Mouse (Mus musculus) heart, embryonic 10.5 days (tissue): ENCODE results near the gene Olr1. TPM values are rescaled to one million over a fixed set of nuclear protein-coding genes. Genes with fewer than 3 reads are reported as not detected.
"Not testable (repeated sequence)": the region's sequence is repeated elsewhere in the genome, so short reads cannot be mapped to it uniquely, and the experiment has no call there.

ENCODE experiments used
- DNase-seq: peaks from one replicate; pipeline ENCODE4 v3.0.0-alpha.2; 2017; ENCODE audit warnings: low spot score
- H3K27ac ChIP-seq: fragments of 300-500 bp; sonication (generic); 2 replicates; pipeline ENCODE4 v1.5.1; 2016; ENCODE audit warnings: mild to moderate bottlenecking
- H3K27me3 ChIP-seq: fragments of 300-500 bp; sonication (generic); 2 replicates; pipeline ENCODE4 v1.6.1; 2016; ENCODE audit warnings: mild to moderate bottlenecking; ENCODE audit not compliant: poor library complexity, insufficient read depth, severe bottlenecking
- H3K36me3 ChIP-seq: fragments of 300-500 bp; sonication (generic); 2 replicates; pipeline ENCODE4 v1.6.1; 2016; ENCODE audit warnings: mild to moderate bottlenecking, moderate library complexity
- H3K4me1 ChIP-seq: fragments of 300-500 bp; sonication (generic); 2 replicates; pipeline ENCODE4 v1.6.1; 2016; ENCODE audit warnings: mild to moderate bottlenecking
- H3K4me3 ChIP-seq: fragments of 300-500 bp; sonication (generic); 2 replicates; pipeline ENCODE4 v1.5.1; 2016; ENCODE audit warnings: mild to moderate bottlenecking, moderate library complexity
- H3K9me3 ChIP-seq: fragments of 300-500 bp; sonication (generic); 2 replicates; pipeline ENCODE4 v1.6.1; 2016; ENCODE audit warnings: mild to moderate bottlenecking, moderate library complexity
- WGBS: fragments of 180-500 bp; shearing (Covaris S2); methylation state at CpG from one replicate; pipeline ENCODE4 v1.1.7; 2016; 5-methylcytosine and 5-hydroxymethylcytosine counted together
- polyA plus RNA-seq: library from polyadenylated mRNA; unstranded; fragments of >200 nt; fragmentation: Nextera tagmentation; extraction: Ambion mirVana; gene quantifications from 2 replicates; pipeline ENCODE4 v1.2.1, GENCODE M21; 2016

Gene Olr1
- polyA plus RNA-seq, 1 experiment from 2014 or later, result 0.28 TPM

GRCm38 (mm10) chr6:129499516-129499915, 7.4 kb downstream of the Olr1 start:
- DNase-seq, H3K36me3 ChIP-seq, H3K27ac ChIP-seq, H3K4me1 ChIP-seq, H3K4me3 ChIP-seq, H3K9me3 ChIP-seq, H3K27me3 ChIP-seq: not testable (repeated sequence)
- 79% methylated on average over 1 of the region's 1 CpGs for whole genome bisulfite sequencing

- H3K27me3 ChIP-seq, result no peaks in the 10 kb centered on the region
- 87% methylated on average over 3 of the region's 3 CpGs for WGBS
- no peak overlapping the region for H3K4me3 ChIP-seq
- H3K27ac ChIP-seq, result no peak overlapping the region
- 0 out of 2 replicates have a peak, but pooled peaks cover 6% of the 10 kb centered on the region for H3K9me3 ChIP-seq
- H3K4me1 ChIP-seq, result no peaks in the 10 kb centered on the region
- H3K36me3 ChIP-seq, result no peaks in the 10 kb centered on the region
- DNase-seq, result no peak
Observed at GRCm38 (mm10) chr6:129497345-129498218, 9.4 kb downstream of the Olr1 start.

GRCm38 (mm10) chr6:129494924-129495323, 12.0 kb downstream of the Olr1 start:
- Histone ChIP-seq H3K27me3 (no peaks in the 10 kb centered on the region), H3K4me3 (no peak overlapping the region), H3K9me3 (no peaks in the 10 kb centered on the region), H3K27ac (no peak overlapping the region), H3K36me3 (no peaks in the 10 kb centered on the region), H3K4me1 (no peaks in the 10 kb centered on the region)
- 70% methylated on average over 4 of the region's 4 CpGs for WGBS
- DNase-seq, result no peak

GRCm38 (mm10) chr6:129480089-129480958, 26.6 kb downstream of the Olr1 start:
- H3K27me3 ChIP-seq, result no peaks in the 10 kb centered on the region
- H3K4me1 ChIP-seq, result no peaks in the 10 kb centered on the region
- WGBS, result 71% methylated on average over 8 of the region's 8 CpGs
- no peak for DNase-seq
- H3K4me3 ChIP-seq, result no peak overlapping the region
- H3K27ac ChIP-seq, result no peak overlapping the region
- H3K9me3 ChIP-seq, result no peaks in the 10 kb centered on the region
- H3K36me3 ChIP-seq, result no peaks in the 10 kb centered on the region

- no peaks in the 10 kb centered on the region for H3K4me1 ChIP-seq
- DNase-seq, result no peak
- H3K27ac ChIP-seq, result no peak overlapping the region
- no peak overlapping the region for H3K4me3 ChIP-seq
- no peaks in the 10 kb centered on the region for H3K36me3 ChIP-seq
- H3K9me3 ChIP-seq, result no peaks in the 10 kb centered on the region
- WGBS, result 33% methylated on average over 13 of the region's 13 CpGs
- no peaks in the 10 kb centered on the region for H3K27me3 ChIP-seq
Observed at GRCm38 (mm10) chr6:129476404-129477126, 30.4 kb downstream of the Olr1 start.

GRCm38 (mm10) chr6:129472627-129473026, 34.3 kb downstream of the Olr1 start:
- Histone ChIP-seq H3K9me3 (no peaks in the 10 kb centered on the region), H3K4me3 (no peak overlapping the region), H3K4me1 (no peaks in the 10 kb centered on the region), H3K27ac (no peak overlapping the region), H3K36me3 (no peaks in the 10 kb centered on the region), H3K27me3 (no peaks in the 10 kb centered on the region)
- WGBS, result 78% methylated on average over 5 of the region's 5 CpGs
- DNase-seq, result no peak

- Histone ChIP-seq H3K27ac (no peak overlapping the region), H3K27me3 (no peaks in the 10 kb centered on the region), H3K9me3 (no peaks in the 10 kb centered on the region), H3K36me3 (no peaks in the 10 kb centered on the region), H3K4me1 (no peaks in the 10 kb centered on the region), H3K4me3 (no peak overlapping the region)
- 90% methylated on average over 6 of the region's 6 CpGs for WGBS
- no peak for DNase-seq
Observed at GRCm38 (mm10) chr6:129471386-129471785, 35.6 kb downstream of the Olr1 start.

- DNase-seq, result no peak
- Histone ChIP-seq H3K27ac (no peak within 1 kb of the TSS), H3K27me3 (no peaks in the 10 kb centered on the region), H3K4me3 (no peak within 1 kb of the TSS), H3K9me3 (no peaks in the 10 kb centered on the region), H3K36me3 (no peaks in the 10 kb centered on the region), H3K4me1 (no peaks in the 10 kb centered on the region)
- WGBS, result 59% methylated on average over 13 of the region's 13 CpGs
Observed at GRCm38 (mm10) chr6:129451411-129452039, 55.4 kb downstream of the Olr1 start, which contains the start of gene Clec1a. TSS of gene Clec1a (minus strand) at chr6:129452000.

- no peak overlapping the region for H3K4me3 ChIP-seq
- no peaks in the 10 kb centered on the region for H3K9me3 ChIP-seq
- no peaks in the 10 kb centered on the region for H3K27me3 ChIP-seq
- H3K4me1 ChIP-seq, result no peaks in the 10 kb centered on the region
- H3K36me3 ChIP-seq, result no peaks in the 10 kb centered on the region
- H3K27ac ChIP-seq, result no peak overlapping the region
- 68% methylated on average over 6 of the region's 6 CpGs for WGBS
- no peak for DNase-seq
Observed at GRCm38 (mm10) chr6:129449743-129450142, 57.2 kb downstream of the Olr1 start.

GRCm38 (mm10) chr6:129438033-129438432, 68.9 kb downstream of the Olr1 start:
- Histone ChIP-seq H3K27ac (no peak overlapping the region), H3K9me3 (no peaks in the 10 kb centered on the region), H3K36me3 (no peaks in the 10 kb centered on the region), H3K4me3 (no peak overlapping the region), H3K27me3 (no peaks in the 10 kb centered on the region), H3K4me1 (no peaks in the 10 kb centered on the region)
- WGBS, result 85% methylated on average over 2 of the region's 2 CpGs
- DNase-seq, result no peak

GRCm38 (mm10) chr6:129436025-129436424, 70.9 kb downstream of the Olr1 start:
- no peaks in the 10 kb centered on the region for H3K9me3 ChIP-seq
- no peak for DNase-seq
- WGBS, result 83% methylated on average over 3 of the region's 3 CpGs
- no peak overlapping the region for H3K27ac ChIP-seq
- no peaks in the 10 kb centered on the region for H3K4me1 ChIP-seq
- H3K36me3 ChIP-seq, result no peaks in the 10 kb centered on the region
- H3K4me3 ChIP-seq, result no peak overlapping the region
- no peaks in the 10 kb centered on the region for H3K27me3 ChIP-seq
